Mouse (Mus musculus): ENCODE data around the gene Cxcl17. TPM values are rescaled to one million over a fixed set of nuclear protein-coding genes. Genes with fewer than 3 reads are reported as not detected.

The Cxcl17 gene
- polyA plus RNA-seq, 1 experiment from 2014 or later: not detected

- Histone ChIP-seq H3K4me1 (replicated peaks) (peaks cover 22% of the 10 kb centered on the region), H3K4me2 (replicated peaks) (peak overlapping the region; percentile 48), H3K4me3 (replicated peaks) (peak overlapping the region; percentile 15), H3K27me3 (replicated peaks) (no peaks in the 10 kb centered on the region), H3K9ac (no peak overlapping the region), H3K36me3 (no peaks in the 10 kb centered on the region), H3K9me3 (no peaks in the 10 kb centered on the region), H3K27ac (no peak overlapping the region)
- ATAC-seq: peak; percentile 73
- 5% methylated on average over 17 of the region's 17 CpGs for WGBS
Observed at GRCm38 (mm10) chr7:25376556-25376955, 36.1 kb downstream of the Cxcl17 start.

GRCm38 (mm10) chr7:25372441-25372840 lies 40.2 kb downstream of the Cxcl17 start:
- Histone ChIP-seq H3K9ac (no peak overlapping the region), H3K9me3 (no peaks in the 10 kb centered on the region), H3K4me3 (replicated peaks) (no peak overlapping the region), H3K27me3 (replicated peaks) (peaks cover 27% of the 10 kb centered on the region), H3K4me2 (replicated peaks) (no peak overlapping the region), H3K27ac (no peak overlapping the region), H3K36me3 (no peaks in the 10 kb centered on the region), H3K4me1 (replicated peaks) (peaks cover 13% of the 10 kb centered on the region; the same call in 1 of the 2 replicates)
- ATAC-seq: no peak
- 83% methylated on average over 5 of the region's 5 CpGs for WGBS

GRCm38 (mm10) chr7:25369058-25369749 lies 43.5 kb downstream of the Cxcl17 start, which contains the start of gene Cnfn:
Cnfn (minus strand) TSS chr7:25369724.
- Histone ChIP-seq H3K27me3 (replicated peaks) (peaks cover 42% of the 10 kb centered on the region), H3K4me3 (replicated peaks) (no peak within 1 kb of the TSS), H3K27ac (no peak within 1 kb of the TSS)

GRCm38 (mm10) chr7:25368333-25368732 lies 44.4 kb downstream of the Cxcl17 start:
- no peak overlapping the region for H3K27ac ChIP-seq
- H3K9me3 ChIP-seq: no peaks in the 10 kb centered on the region
- H3K4me3 ChIP-seq (replicated peaks): no peak overlapping the region
- ATAC-seq: no peak
- no peak overlapping the region for H3K4me2 ChIP-seq (replicated peaks)
- no peaks in the 10 kb centered on the region for H3K36me3 ChIP-seq
- WGBS: 24% methylated on average over 12 of the region's 12 CpGs
- no peak overlapping the region for H3K9ac ChIP-seq
- H3K4me1 ChIP-seq (replicated peaks): peaks cover 4% of the 10 kb centered on the region; the same call in 1 of the 2 replicates
- peaks cover 42% of the 10 kb centered on the region for H3K27me3 ChIP-seq (replicated peaks)

More at GRCm38 (mm10) chr7:25369058-25369749, 43.5 kb downstream of the Cxcl17 start, which contains the start of gene Cnfn:
- Histone ChIP-seq H3K9ac (no peak within 1 kb of the TSS), H3K4me2 (replicated peaks) (no peak within 1 kb of the TSS), H3K4me1 (replicated peaks) (peaks cover 4% of the 10 kb centered on the region; the same call in 1 of the 2 replicates), H3K36me3 (no peaks in the 10 kb centered on the region), H3K9me3 (no peaks in the 10 kb centered on the region)
- 50% methylated on average over 12 of the region's 12 CpGs for WGBS
- ATAC-seq: no peak

GRCm38 (mm10) chr7:25367632-25368293 lies 44.9 kb downstream of the Cxcl17 start:
- H3K4me3 ChIP-seq (replicated peaks): no peak overlapping the region
- no peak for ATAC-seq
- WGBS: 3% methylated on average over 33 of the region's 33 CpGs

GRCm38 (mm10) chr7:25365937-25366625 lies 46.6 kb downstream of the Cxcl17 start:
- H3K9ac ChIP-seq: no peak overlapping the region
- H3K4me3 ChIP-seq (replicated peaks): no peak overlapping the region
- H3K9me3 ChIP-seq: no peaks in the 10 kb centered on the region
- no peak overlapping the region for H3K27ac ChIP-seq
- 49% methylated on average over 13 of the region's 13 CpGs for WGBS
- no peak for ATAC-seq
- H3K36me3 ChIP-seq: no peaks in the 10 kb centered on the region; the same call in 1 of the 2 replicates
- H3K4me2 ChIP-seq (replicated peaks): no peak overlapping the region
- H3K4me1 ChIP-seq (replicated peaks): peaks cover 4% of the 10 kb centered on the region; the same call in 1 of the 2 replicates
- peaks cover 42% of the 10 kb centered on the region for H3K27me3 ChIP-seq (replicated peaks)

More at GRCm38 (mm10) chr7:25367632-25368293, 44.9 kb downstream of the Cxcl17 start:
- Histone ChIP-seq H3K27ac (no peak overlapping the region), H3K9me3 (no peaks in the 10 kb centered on the region), H3K4me2 (replicated peaks) (no peak overlapping the region; the same call in 1 of the 2 replicates), H3K36me3 (no peaks in the 10 kb centered on the region), H3K4me1 (replicated peaks) (peaks cover 4% of the 10 kb centered on the region; the same call in 1 of the 2 replicates), H3K27me3 (replicated peaks) (peaks cover 42% of the 10 kb centered on the region), H3K9ac (peak overlapping the region; percentile 21; the same call in 1 of the 2 replicates)

GRCm38 (mm10) chr7:25363632-25364031 lies 49.1 kb downstream of the Cxcl17 start:
- Histone ChIP-seq H3K27ac (no peak overlapping the region), H3K4me3 (replicated peaks) (no peak overlapping the region), H3K9ac (no peak overlapping the region), H3K36me3 (peaks cover 9% of the 10 kb centered on the region), H3K4me1 (replicated peaks) (peaks cover 4% of the 10 kb centered on the region; the same call in 1 of the 2 replicates), H3K27me3 (replicated peaks) (peaks cover 27% of the 10 kb centered on the region), H3K4me2 (replicated peaks) (no peak overlapping the region), H3K9me3 (no peaks in the 10 kb centered on the region)
- 93% methylated on average over 17 of the region's 17 CpGs for WGBS
- no peak for ATAC-seq

- Histone ChIP-seq H3K4me1 (replicated peaks) (peaks cover 4% of the 10 kb centered on the region; the same call in 1 of the 2 replicates), H3K36me3 (peaks cover 9% of the 10 kb centered on the region), H3K4me2 (replicated peaks) (no peak overlapping the region), H3K9me3 (no peaks in the 10 kb centered on the region), H3K27ac (no peak overlapping the region), H3K9ac (no peak overlapping the region), H3K4me3 (replicated peaks) (no peak overlapping the region), H3K27me3 (replicated peaks) (peaks cover 22% of the 10 kb centered on the region)
- no peak for ATAC-seq
- 83% methylated on average over 19 of the region's 19 CpGs for WGBS
Observed at GRCm38 (mm10) chr7:25363151-25363550, 49.5 kb downstream of the Cxcl17 start.

GRCm38 (mm10) chr7:25358721-25359206 lies 53.9 kb downstream of the Cxcl17 start:
- Histone ChIP-seq H3K4me2 (replicated peaks) (no peak overlapping the region), H3K36me3 (peaks cover 12% of the 10 kb centered on the region), H3K4me1 (replicated peaks) (no peaks in the 10 kb centered on the region), H3K9ac (no peak overlapping the region), H3K4me3 (replicated peaks) (no peak overlapping the region), H3K27me3 (replicated peaks) (no peaks in the 10 kb centered on the region), H3K9me3 (no peaks in the 10 kb centered on the region), H3K27ac (no peak overlapping the region)
- peak; percentile 36; the same call in 1 of the 2 replicates for ATAC-seq
- 82% methylated on average over 19 of the region's 19 CpGs for WGBS

Other genes starting within 250 kb of the Cxcl17 start
- gene Pou2f2, start 233.2 kb downstream of the Cxcl17 start, polyA plus RNA-seq (2015; fragmentation: Nextera tagmentation; extraction: Ambion mirVana): 1.8 TPM in 2 replicates
- 13.2 and 13.5 TPM in 2 replicates for gene Dedd2, start 192.3 kb downstream of the Cxcl17 start, polyA plus RNA-seq (2015; fragmentation: Nextera tagmentation; extraction: Ambion mirVana)
- 2.6 and 2.8 TPM in 2 replicates for gene Zfp526, start 191.5 kb downstream of the Cxcl17 start, polyA plus RNA-seq (2015; fragmentation: Nextera tagmentation; extraction: Ambion mirVana)
- gene Gsk3a, start 175.0 kb downstream of the Cxcl17 start, polyA plus RNA-seq (2015; fragmentation: Nextera tagmentation; extraction: Ambion mirVana): 8.0 and 10.3 TPM in 2 replicates
- 14.8 TPM in 2 replicates for gene Erf, start 162.1 kb downstream of the Cxcl17 start, polyA plus RNA-seq (2015; fragmentation: Nextera tagmentation; extraction: Ambion mirVana)
- gene Cic, start 145.2 kb downstream of the Cxcl17 start, polyA plus RNA-seq (2015; fragmentation: Nextera tagmentation; extraction: Ambion mirVana): 26.1 and 26.6 TPM in 2 replicates
- gene Pafah1b3, start 114.9 kb downstream of the Cxcl17 start, polyA plus RNA-seq (2015; fragmentation: Nextera tagmentation; extraction: Ambion mirVana): 173 TPM in 2 replicates
- 0.41 and 0.71 TPM in 2 replicates for gene Prr19, start 111.5 kb downstream of the Cxcl17 start, polyA plus RNA-seq (2015; fragmentation: Nextera tagmentation; extraction: Ambion mirVana)
- 1.2 and 1.3 TPM in 2 replicates for gene Tmem145, start 106.8 kb downstream of the Cxcl17 start, polyA plus RNA-seq (2015; fragmentation: Nextera tagmentation; extraction: Ambion mirVana)
- 8.1 and 9.2 TPM in 2 replicates for gene Megf8, start 95.7 kb downstream of the Cxcl17 start, polyA plus RNA-seq (2015; fragmentation: Nextera tagmentation; extraction: Ambion mirVana)
- gene Cnfn, start 43.2 kb downstream of the Cxcl17 start, polyA plus RNA-seq (2015; fragmentation: Nextera tagmentation; extraction: Ambion mirVana): 0.47 and 0.63 TPM in 2 replicates
- 7.0 and 8.8 TPM in 2 replicates for gene Lipe, start 14.2 kb downstream of the Cxcl17 start, polyA plus RNA-seq (2015; fragmentation: Nextera tagmentation; extraction: Ambion mirVana)
- 31.4 and 32.3 TPM in 2 replicates for gene Ceacam1, start 64.7 kb upstream of the Cxcl17 start, polyA plus RNA-seq (2015; fragmentation: Nextera tagmentation; extraction: Ambion mirVana)
- 0.10 and 0.18 TPM in 2 replicates for gene Ceacam2, start 127.0 kb upstream of the Cxcl17 start, polyA plus RNA-seq (2015; fragmentation: Nextera tagmentation; extraction: Ambion mirVana)
- 13.3 and 19.0 TPM in 2 replicates for gene Erich4, start 203.0 kb upstream of the Cxcl17 start, polyA plus RNA-seq (2015; fragmentation: Nextera tagmentation; extraction: Ambion mirVana)
- gene Dmac2, start 206.5 kb upstream of the Cxcl17 start, polyA plus RNA-seq (2015; fragmentation: Nextera tagmentation; extraction: Ambion mirVana): 38.4 and 43.4 TPM in 2 replicates
- 7.1 and 8.6 TPM in 2 replicates for gene B3gnt8, start 213.8 kb upstream of the Cxcl17 start, polyA plus RNA-seq (2015; fragmentation: Nextera tagmentation; extraction: Ambion mirVana)
- 44.7 and 49.2 TPM in 2 replicates for gene Bckdha, start 246.1 kb upstream of the Cxcl17 start, polyA plus RNA-seq (2015; fragmentation: Nextera tagmentation; extraction: Ambion mirVana)
- gene Exosc5, start 246.3 kb upstream of the Cxcl17 start, polyA plus RNA-seq (2015; fragmentation: Nextera tagmentation; extraction: Ambion mirVana): 80.5 and 87.7 TPM in 2 replicates

Data from intestine, embryonic 15.5 days (tissue).